Mouse (Mus musculus): ENCODE results near the gene Gm3409. TPM values are rescaled to one million over a fixed set of nuclear protein-coding genes. Genes with fewer than 3 reads are reported as not detected.
"Not testable (repeated sequence)": the region's sequence is repeated elsewhere in the genome, so short reads cannot be mapped to it uniquely, and the experiment has no call there.

Gm3409 gene
- total RNA-seq (2014; rRNA removed) (not detected in 2 replicates), polyA plus RNA-seq (2015; fragmentation: Nextera tagmentation; extraction: Ambion mirVana) (not detected in 2 replicates)

- H3K4me2 ChIP-seq (ENCODE audit: low read depth, low read length, poor library complexity, severe bottlenecking); H3K9me3 ChIP-seq (ENCODE audit: low read length); H3K27me3 ChIP-seq (ENCODE audit: insufficient read depth, low read length); DNase-seq (ENCODE audit: low spot score); H3K36me3 ChIP-seq (ENCODE audit: insufficient read depth, low read length); H3K27ac ChIP-seq (ENCODE audit: low read depth, low read length); H3K9ac ChIP-seq (replicated peaks; ENCODE audit: low read length, poor library complexity, severe bottlenecking); H3K4me3 ChIP-seq (ENCODE audit: low read depth, low read length); ATAC-seq (ENCODE audit: low FRiP score); H3K4me1 ChIP-seq (ENCODE audit: insufficient read depth, low read length): not testable (repeated sequence)
- WGBS = 93% methylated on average over 2 of the region's 3 CpGs
These were observed at the start of gene Gm3409 for GRCm38 (mm10) chr5:146537347-146537746. Gene Gm3409 (plus strand): TSS chr5:146537647.

GRCm38 (mm10) chr5:146488959-146489358 lies 48.5 kb upstream of the Gm3409 start:
- 9% methylated on average over 3 of the region's 4 CpGs for WGBS
- not testable (repeated sequence) for H3K36me3 ChIP-seq (ENCODE audit: insufficient read depth, low read length); H3K4me2 ChIP-seq (ENCODE audit: low read depth, low read length, poor library complexity, severe bottlenecking); DNase-seq (ENCODE audit: low spot score); H3K9ac ChIP-seq (replicated peaks; ENCODE audit: low read length, poor library complexity, severe bottlenecking); H3K27ac ChIP-seq (ENCODE audit: low read depth, low read length); H3K4me3 ChIP-seq (ENCODE audit: low read depth, low read length); H3K4me1 ChIP-seq (ENCODE audit: insufficient read depth, low read length); ATAC-seq (ENCODE audit: low FRiP score); H3K27me3 ChIP-seq (ENCODE audit: insufficient read depth, low read length); H3K9me3 ChIP-seq (ENCODE audit: low read length)
- TF ChIP-seq CTCF (IDR thresholded peaks at IDR 0.05) = peak; percentile 58

GRCm38 (mm10) chr5:146491063-146491462 lies 46.4 kb upstream of the Gm3409 start, which contains the start of gene Gm6370:
Gene Gm6370 (plus strand): TSS chr5:146491363.
- no CpG with 5 or more reads among the region's 5 CpGs for WGBS
- H3K4me3 ChIP-seq (ENCODE audit: low read depth, low read length); H3K4me2 ChIP-seq (ENCODE audit: low read depth, low read length, poor library complexity, severe bottlenecking); H3K27ac ChIP-seq (ENCODE audit: low read depth, low read length); H3K4me1 ChIP-seq (ENCODE audit: insufficient read depth, low read length); DNase-seq (ENCODE audit: low spot score); H3K9ac ChIP-seq (replicated peaks; ENCODE audit: low read length, poor library complexity, severe bottlenecking); H3K36me3 ChIP-seq (ENCODE audit: insufficient read depth, low read length); H3K27me3 ChIP-seq (ENCODE audit: insufficient read depth, low read length); ATAC-seq (ENCODE audit: low FRiP score); H3K9me3 ChIP-seq (ENCODE audit: low read length): not testable (repeated sequence)

- not testable (repeated sequence) for H3K27ac ChIP-seq (ENCODE audit: low read depth, low read length); H3K4me3 ChIP-seq (ENCODE audit: low read depth, low read length); ATAC-seq (ENCODE audit: low FRiP score); H3K9me3 ChIP-seq (ENCODE audit: low read length); H3K4me2 ChIP-seq (ENCODE audit: low read depth, low read length, poor library complexity, severe bottlenecking); H3K4me1 ChIP-seq (ENCODE audit: insufficient read depth, low read length); DNase-seq (ENCODE audit: low spot score); H3K9ac ChIP-seq (replicated peaks; ENCODE audit: low read length, poor library complexity, severe bottlenecking); H3K36me3 ChIP-seq (ENCODE audit: insufficient read depth, low read length); H3K27me3 ChIP-seq (ENCODE audit: insufficient read depth, low read length)
- no CpG with 5 or more reads among the region's 5 CpGs for WGBS
These were observed 35.3 kb upstream of the Gm3409 start, which contains the start of gene 4930449I24Rik for GRCm38 (mm10) chr5:146502099-146502498. Gene 4930449I24Rik (plus strand): TSS chr5:146502399.

- no CpG with 5 or more reads among the region's 5 CpGs for WGBS
- not testable (repeated sequence) for H3K9me3 ChIP-seq (ENCODE audit: low read length); ATAC-seq (ENCODE audit: low FRiP score); H3K9ac ChIP-seq (replicated peaks; ENCODE audit: low read length, poor library complexity, severe bottlenecking); H3K27me3 ChIP-seq (ENCODE audit: insufficient read depth, low read length); H3K4me2 ChIP-seq (ENCODE audit: low read depth, low read length, poor library complexity, severe bottlenecking); H3K27ac ChIP-seq (ENCODE audit: low read depth, low read length); H3K4me1 ChIP-seq (ENCODE audit: insufficient read depth, low read length); H3K36me3 ChIP-seq (ENCODE audit: insufficient read depth, low read length); H3K4me3 ChIP-seq (ENCODE audit: low read depth, low read length); DNase-seq (ENCODE audit: low spot score)
These were observed 23.6 kb upstream of the Gm3409 start, which contains the start of gene Gm3402 for GRCm38 (mm10) chr5:146513823-146514222. Gene Gm3402 (plus strand): TSS chr5:146514123.

- H3K9me3 ChIP-seq (ENCODE audit: low read length); H3K9ac ChIP-seq (replicated peaks; ENCODE audit: low read length, poor library complexity, severe bottlenecking); H3K27me3 ChIP-seq (ENCODE audit: insufficient read depth, low read length); H3K4me3 ChIP-seq (ENCODE audit: low read depth, low read length); H3K4me2 ChIP-seq (ENCODE audit: low read depth, low read length, poor library complexity, severe bottlenecking); H3K27ac ChIP-seq (ENCODE audit: low read depth, low read length); H3K4me1 ChIP-seq (ENCODE audit: insufficient read depth, low read length); H3K36me3 ChIP-seq (ENCODE audit: insufficient read depth, low read length); DNase-seq (ENCODE audit: low spot score); ATAC-seq (ENCODE audit: low FRiP score): not testable (repeated sequence)
- 97% methylated on average over 3 of the region's 3 CpGs for WGBS
These were observed 11.9 kb upstream of the Gm3409 start, which contains the start of gene Gm3404 for GRCm38 (mm10) chr5:146525501-146525900. Gene Gm3404 (plus strand): TSS chr5:146525801.

- H3K4me2 ChIP-seq (ENCODE audit: low read depth, low read length, poor library complexity, severe bottlenecking); H3K36me3 ChIP-seq (ENCODE audit: insufficient read depth, low read length); DNase-seq (ENCODE audit: low spot score); H3K9me3 ChIP-seq (ENCODE audit: low read length); ATAC-seq (ENCODE audit: low FRiP score); H3K9ac ChIP-seq (replicated peaks; ENCODE audit: low read length, poor library complexity, severe bottlenecking); H3K27me3 ChIP-seq (ENCODE audit: insufficient read depth, low read length); H3K4me1 ChIP-seq (ENCODE audit: insufficient read depth, low read length); H3K4me3 ChIP-seq (ENCODE audit: low read depth, low read length); H3K27ac ChIP-seq (ENCODE audit: low read depth, low read length): not testable (repeated sequence)
- WGBS = no CpG with 5 or more reads among the region's 3 CpGs
These were observed 18.4 kb downstream of the Gm3409 start, which contains the start of gene Gm3415 for GRCm38 (mm10) chr5:146555836-146556235. Gene Gm3415 (plus strand): TSS chr5:146556136.
